Mouse (Mus musculus): ENCODE measurements at regions not wholly inside any gene's neighbourhood (a gene's known extent, or its start where the extent isn't known, plus 50 kb on each side); places are given as distances from the start of the nearest gene placed in this dataset.
A peak's percentile ranks its signal among the peaks of the same experiment; 100 is the strongest.

DNA sequence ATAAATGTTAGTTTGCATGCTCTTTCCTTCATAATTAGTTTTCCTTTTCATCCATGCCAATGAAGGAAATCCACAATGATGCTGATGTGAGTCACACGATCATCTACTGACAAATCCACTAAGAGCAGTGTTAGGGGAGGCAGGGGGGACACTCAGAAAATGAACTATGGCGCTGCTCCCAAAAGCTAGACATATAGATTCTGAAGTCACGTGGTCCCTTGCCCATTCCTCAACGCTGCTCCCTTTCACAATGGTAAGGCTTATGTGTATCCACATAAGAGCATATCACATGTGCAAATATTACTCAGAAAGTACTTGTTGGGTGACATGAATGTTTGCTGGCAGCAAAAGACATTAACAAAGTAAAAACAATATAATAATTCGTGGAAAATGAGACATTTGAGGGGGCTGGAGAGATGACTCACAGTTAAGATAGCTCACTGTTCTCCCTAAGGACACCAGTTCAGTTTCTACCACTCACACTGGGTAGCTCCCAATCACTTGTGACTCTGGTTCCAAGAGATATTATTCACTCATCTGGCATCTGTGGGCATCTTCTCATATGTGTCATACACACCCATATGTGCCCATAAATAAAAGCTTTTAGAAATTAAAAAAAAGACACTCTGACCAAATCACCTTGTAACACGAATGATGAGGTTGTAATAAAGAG, 88.3 kb upstream of the Ccdc190 start:
- TF ChIP-seq SRF (IDR thresholded peaks at IDR 0.05; ENCODE audit: control insufficient read depth, insufficient read length, low read depth) (no peak), USF1 (IDR thresholded peaks at IDR 0.05; ENCODE audit: low read depth) (peak; percentile 76), TCF3 (IDR thresholded peaks at IDR 0.05; ENCODE audit: insufficient read length, low read depth) (no peak), MAX (IDR thresholded peaks at IDR 0.05; ENCODE audit: low read depth) (no peak), MYOG (IDR thresholded peaks at IDR 0.05; ENCODE audit: control insufficient read depth in 1 of 3, insufficient read depth in 1 of 3, insufficient read length in 2 of 3, low read depth in 2 of 3) (no peak), E2F4 (IDR thresholded peaks at IDR 0.05; ENCODE audit: insufficient read depth) (no peak)
- Histone ChIP-seq H3ac (ENCODE audit: control insufficient read depth, insufficient read length) (no peak overlapping the region), H3K79me2 (ENCODE audit: control insufficient read depth, insufficient read depth) (no peaks in the 10 kb centered on the region), H3K27me3 (ENCODE audit: control insufficient read depth, insufficient read depth, insufficient read length) (no peaks in the 10 kb centered on the region), H3K36me3 (ENCODE audit: control insufficient read depth, insufficient read depth) (no peaks in the 10 kb centered on the region), H3K4me3 (no peak overlapping the region), H3K4me2 (ENCODE audit: low read depth) (peak overlapping the region; percentile 39)

DNA sequence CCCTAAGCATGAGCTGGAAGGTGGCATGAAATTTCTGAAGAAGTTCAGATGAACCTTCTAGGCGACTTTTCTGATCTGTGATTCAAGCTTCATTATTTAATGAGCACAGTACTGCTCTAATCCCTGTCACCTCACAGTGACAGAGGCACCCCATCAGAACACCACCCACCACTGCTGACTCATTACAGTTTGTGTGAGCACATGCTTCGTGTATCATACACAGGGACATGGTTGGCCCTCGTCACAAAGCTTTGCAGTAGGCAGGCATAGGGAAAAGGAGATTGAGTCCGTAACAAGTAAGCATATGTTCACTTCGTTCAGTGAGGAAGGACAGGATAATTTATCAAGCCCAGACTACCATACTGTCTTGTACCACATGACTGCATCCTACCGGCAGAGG, 85.9 kb upstream of the Rgs4 start:
- no peak overlapping the region for H3ac ChIP-seq (ENCODE audit: control insufficient read depth, insufficient read length)
- no peak overlapping the region for H3K4me3 ChIP-seq
- H3K4me2 ChIP-seq (ENCODE audit: low read depth): no peak overlapping the region
- TF ChIP-seq MAX (IDR thresholded peaks at IDR 0.05; ENCODE audit: low read depth) (no peak), SRF (IDR thresholded peaks at IDR 0.05; ENCODE audit: control insufficient read depth, insufficient read length, low read depth) (no peak), POLR2A (IDR thresholded peaks at IDR 0.05; ENCODE audit: insufficient read length, low read depth) (no peak), MYOG (IDR thresholded peaks at IDR 0.05; ENCODE audit: control insufficient read depth in 1 of 3, insufficient read depth in 1 of 3, insufficient read length in 2 of 3, low read depth in 2 of 3) (no peak), TCF12 (IDR thresholded peaks at IDR 0.05; ENCODE audit: insufficient read depth, poor library complexity, severe bottlenecking) (no peak), REST (IDR thresholded peaks at IDR 0.05; ENCODE audit: insufficient read depth, insufficient read length) (no peak), TCF3 (IDR thresholded peaks at IDR 0.05; ENCODE audit: insufficient read length, low read depth) (no peak)
- no peaks in the 10 kb centered on the region for H3K79me2 ChIP-seq (ENCODE audit: control insufficient read depth, insufficient read depth)
- H3K27me3 ChIP-seq (ENCODE audit: control insufficient read depth, insufficient read depth, insufficient read length): no peaks in the 10 kb centered on the region
- no peaks in the 10 kb centered on the region for H3K36me3 ChIP-seq (ENCODE audit: control insufficient read depth, insufficient read depth)

DNA sequence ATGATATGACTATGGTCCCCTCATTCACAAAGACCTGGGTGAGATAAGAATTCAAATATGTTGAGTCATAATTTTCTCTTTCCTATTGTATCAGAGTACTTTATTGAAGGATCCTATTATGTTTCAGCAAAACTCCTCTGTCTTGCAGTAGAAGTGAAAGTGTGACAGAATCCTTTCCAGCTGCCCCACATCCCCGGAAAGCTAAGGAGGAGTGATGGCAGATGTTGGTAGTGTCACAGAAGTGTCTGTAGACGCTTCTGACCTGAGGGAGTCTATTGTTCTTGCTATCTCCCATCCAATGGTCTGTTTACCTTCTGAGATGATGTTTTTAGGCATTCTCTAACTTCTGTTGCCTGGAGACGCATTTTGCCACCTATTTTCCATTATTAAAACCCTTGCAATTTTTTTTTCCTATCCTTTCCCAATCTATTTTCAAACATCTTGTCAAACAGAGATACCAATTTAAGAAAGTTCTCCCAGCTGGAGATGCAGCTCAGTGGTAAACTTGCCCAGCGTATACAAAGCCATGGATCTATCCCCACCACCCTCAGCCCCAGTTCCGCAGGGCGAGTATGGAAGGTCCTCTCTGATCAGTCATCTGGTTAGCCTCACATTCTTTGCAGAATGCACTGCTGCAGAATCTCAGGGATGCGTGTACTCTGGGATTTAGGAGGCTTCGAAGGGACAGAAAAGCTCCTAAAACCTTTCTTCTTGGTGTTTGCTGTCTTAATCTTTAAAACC, 84.1 kb upstream of the Rgs4 start:
- no peak overlapping the region for H3K4me3 ChIP-seq
- H3K4me2 ChIP-seq (ENCODE audit: low read depth): no peak overlapping the region
- TF ChIP-seq E2F4 (IDR thresholded peaks at IDR 0.05; ENCODE audit: insufficient read depth): no peak
- TF ChIP-seq MYOG (IDR thresholded peaks at IDR 0.05; ENCODE audit: control insufficient read depth in 1 of 3, insufficient read depth in 1 of 3, insufficient read length in 2 of 3, low read depth in 2 of 3): no peak
- TF ChIP-seq CEBPB (IDR thresholded peaks at IDR 0.05; ENCODE audit: insufficient read depth, poor library complexity, severe bottlenecking): no peak
- TF ChIP-seq MAX (IDR thresholded peaks at IDR 0.05; ENCODE audit: low read depth): no peak
- TF ChIP-seq USF1 (IDR thresholded peaks at IDR 0.05; ENCODE audit: low read depth): no peak
- no peak for TF ChIP-seq TCF3 (IDR thresholded peaks at IDR 0.05; ENCODE audit: insufficient read length, low read depth)
- TF ChIP-seq MYOD1 (IDR thresholded peaks at IDR 0.05; ENCODE audit: control insufficient read depth in 1 of 3, insufficient read length in 2 of 3, low read depth in 2 of 3): no peak
- no peak for TF ChIP-seq POLR2AphosphoS2 (IDR thresholded peaks at IDR 0.05; ENCODE audit: insufficient read length, low read depth)
- TF ChIP-seq POLR2A (IDR thresholded peaks at IDR 0.05; ENCODE audit: insufficient read length, low read depth): no peak
- no peak for TF ChIP-seq REST (IDR thresholded peaks at IDR 0.05; ENCODE audit: insufficient read depth, insufficient read length)
- TF ChIP-seq SRF (IDR thresholded peaks at IDR 0.05; ENCODE audit: control insufficient read depth, insufficient read length, low read depth): no peak
- H3K36me3 ChIP-seq (ENCODE audit: control insufficient read depth, insufficient read depth): no peaks in the 10 kb centered on the region
- no peaks in the 10 kb centered on the region for H3K79me2 ChIP-seq (ENCODE audit: control insufficient read depth, insufficient read depth)
- no peaks in the 10 kb centered on the region for H3K27me3 ChIP-seq (ENCODE audit: control insufficient read depth, insufficient read depth, insufficient read length)
- no peak overlapping the region for H3ac ChIP-seq (ENCODE audit: control insufficient read depth, insufficient read length)

DNA sequence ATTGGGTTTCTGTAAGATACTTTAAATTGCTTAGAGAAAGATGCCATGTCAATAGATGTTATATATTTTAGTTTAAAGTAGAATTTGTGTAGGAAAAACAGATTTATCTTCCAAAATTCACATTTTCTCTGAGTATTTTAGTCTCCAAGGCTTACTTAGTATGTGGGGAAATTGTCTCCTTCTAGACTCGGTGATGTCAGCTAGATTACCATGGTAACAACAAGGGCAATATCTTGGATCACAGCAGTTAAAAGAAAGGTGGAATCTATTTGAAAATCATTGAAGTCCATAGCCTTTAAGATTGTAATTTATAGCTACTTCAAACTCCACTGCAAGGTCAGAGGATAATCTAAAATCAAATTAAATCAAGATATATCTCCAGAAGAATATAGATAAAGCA, 83.2 kb upstream of the Rgs4 start:
- no peak overlapping the region for H3K4me3 ChIP-seq
- no peak overlapping the region for H3K4me2 ChIP-seq (ENCODE audit: low read depth)
- no peaks in the 10 kb centered on the region for H3K27me3 ChIP-seq (ENCODE audit: control insufficient read depth, insufficient read depth, insufficient read length)
- no peaks in the 10 kb centered on the region for H3K79me2 ChIP-seq (ENCODE audit: control insufficient read depth, insufficient read depth)
- no peaks in the 10 kb centered on the region for H3K36me3 ChIP-seq (ENCODE audit: control insufficient read depth, insufficient read depth)
- TF ChIP-seq TCF12 (IDR thresholded peaks at IDR 0.05; ENCODE audit: insufficient read depth, poor library complexity, severe bottlenecking) (no peak), MYOD1 (IDR thresholded peaks at IDR 0.05; ENCODE audit: control insufficient read depth in 1 of 3, insufficient read length in 2 of 3, low read depth in 2 of 3) (no peak), E2F4 (IDR thresholded peaks at IDR 0.05; ENCODE audit: insufficient read depth) (no peak), TCF3 (IDR thresholded peaks at IDR 0.05; ENCODE audit: insufficient read length, low read depth) (no peak), POLR2A (IDR thresholded peaks at IDR 0.05; ENCODE audit: insufficient read length, low read depth) (no peak), CEBPB (IDR thresholded peaks at IDR 0.05; ENCODE audit: insufficient read depth, poor library complexity, severe bottlenecking) (no peak), REST (IDR thresholded peaks at IDR 0.05; ENCODE audit: insufficient read depth, insufficient read length) (no peak), POLR2AphosphoS2 (IDR thresholded peaks at IDR 0.05; ENCODE audit: insufficient read length, low read depth) (no peak), SRF (IDR thresholded peaks at IDR 0.05; ENCODE audit: control insufficient read depth, insufficient read length, low read depth) (no peak), USF1 (IDR thresholded peaks at IDR 0.05; ENCODE audit: low read depth) (no peak), MYOG (IDR thresholded peaks at IDR 0.05; ENCODE audit: control insufficient read depth in 1 of 3, insufficient read depth in 1 of 3, insufficient read length in 2 of 3, low read depth in 2 of 3) (no peak), MAX (IDR thresholded peaks at IDR 0.05; ENCODE audit: low read depth) (no peak)
- H3ac ChIP-seq (ENCODE audit: control insufficient read depth, insufficient read length): no peak overlapping the region

Measured in myocyte (in vitro differentiated cells).